Mouse (Mus musculus) Patski (cell line): ENCODE measurements around the gene Vps26a. TPM values are rescaled to one million over a fixed set of nuclear protein-coding genes. Genes with fewer than 3 reads are reported as not detected.
A peak's percentile ranks its signal among the peaks of the same experiment; 100 is the strongest.
"Not testable (repeated sequence)": the region's sequence is repeated elsewhere in the genome, so short reads cannot be mapped to it uniquely, and the experiment has no call there.

Experiments used
- ATAC-seq: fragments of 100-300 bp; one replicate; pipeline ENCODE4 v1.8.0; 2021
- CTCF ChIA-PET: fragments of 350-600 bp; sonication (Branson Sonifier 250); formaldehyde crosslinking; loops from one replicate; lab custom pipeline; 2022; ENCODE audit warnings: inconsistent platforms; lab: Charles Lee
- POLR2A ChIA-PET: fragments of 350-600 bp; sonication (Branson Sonifier 250); formaldehyde crosslinking; loops from one replicate; lab custom pipeline; 2022; ENCODE audit warnings: antibody characterized with exemption, inconsistent platforms; lab: Charles Lee
- DNase-seq: peaks from one replicate; pipeline ENCODE4 v3.0.0-alpha.2; 2011; ENCODE audit warnings: low read depth, low spot score
- H3K27me3 ChIP-seq: fragments of 371-371 bp; one replicate; pipeline ENCODE4 v1.5.1; 2021
- CTCF ChIP-seq: fragments of 100-300 bp; IDR thresholded peaks from one replicate; pipeline ENCODE4 v1.5.1; 2021
- in situ Hi-C: fragments of 300-500 bp; cut with MboI; formaldehyde crosslinking; loops from 3 replicates; pipeline ENCODE4 v1.11.1; 2018; ENCODE audit warnings: low pct_unique_long_range_greater_than_20kb, mixed read lengths
- polyA plus RNA-seq: library from polyadenylated mRNA; unstranded; gene quantifications from one replicate; pipeline ENCODE4 v1.2.3, GENCODE M21; 2021

The Vps26a gene
- polyA plus RNA-seq, 1 experiment from 2014 or later = 81.6 TPM

- H3K27me3 ChIP-seq = no peaks in the 10 kb centered on the region
- DNase-seq (no peak), ATAC-seq (no peak)
- ChIA-PET CTCF (interaction anchor here (0.9 to 3.3 kb wide), 3 partner anchors 11 to 17 kb away, joined by 3 to 11 read pairs (median 3); partner anchors contain the start of gene Vps26a), POLR2A (no interaction called here)
- in situ Hi-C loops = no loop called here
- no peak for TF ChIP-seq CTCF
Measured at GRCm38 (mm10) chr10:62469736-62470135, 16.9 kb downstream of the Vps26a start.

- ChIA-PET POLR2A (interaction anchor here (1.0 to 1.4 kb wide), 2 partner anchors 17 to 24 kb away, joined by 3 to 4 read pairs; no protein-coding TSS in a partner anchor), CTCF (no interaction called here)
- H3K27me3 ChIP-seq = no peaks in the 10 kb centered on the region
- no peak for TF ChIP-seq CTCF
- DNase-seq (no peak), ATAC-seq (no peak)
- in situ Hi-C loops = no loop called here
Measured at GRCm38 (mm10) chr10:62461321-62461720, 25.3 kb downstream of the Vps26a start.

GRCm38 (mm10) chr10:62452001-62452400 is 34.6 kb downstream of the Vps26a start:
- CTCF ChIA-PET, ATAC-seq: not testable (repeated sequence)

GRCm38 (mm10) chr10:62450280-62450640 is 36.3 kb downstream of the Vps26a start:
- TF ChIP-seq CTCF = no peak
- in situ Hi-C loops = no loop called here
- no peak for ATAC-seq
- CTCF ChIA-PET = interaction anchor here (1.5 kb wide), 1 partner anchor 17 kb away, joined by 3 read pairs; no protein-coding TSS in a partner anchor
- no peak for DNase-seq
- no peaks in the 10 kb centered on the region for H3K27me3 ChIP-seq
- POLR2A ChIA-PET = interaction anchor here (1.4 kb wide), 1 partner anchor 20 kb away, joined by 3 read pairs; no protein-coding TSS in a partner anchor

More at GRCm38 (mm10) chr10:62452001-62452400, 34.6 kb downstream of the Vps26a start:
- POLR2A ChIA-PET, H3K27me3 ChIP-seq, DNase-seq, in situ Hi-C loops: not testable (repeated sequence)

GRCm38 (mm10) chr10:62449364-62450279 is 37.0 kb downstream of the Vps26a start, which contains the start of the genes 4930507D05Rik and Supv3l1:
4930507D05Rik (plus strand) TSS chr10:62449489.
Supv3l1 (minus strand) TSS chr10:62449738.
- DNase-seq = peak; percentile 86
- peak; percentile 60 for ATAC-seq
- POLR2A ChIA-PET = interaction anchor here (1.0 to 1.4 kb wide), 2 partner anchors 13 to 20 kb away, joined by 3 to 4 read pairs; no protein-coding TSS in a partner anchor
- H3K27me3 ChIP-seq = no peaks in the 10 kb centered on the region
- in situ Hi-C loops = no loop called here
- CTCF ChIA-PET = interaction anchor here (1.5 kb wide), 1 partner anchor 17 kb away, joined by 3 read pairs; no protein-coding TSS in a partner anchor
- no peak for TF ChIP-seq CTCF

GRCm38 (mm10) chr10:62430427-62430826 is 56.2 kb downstream of the Vps26a start:
- ATAC-seq (no peak), DNase-seq (no peak)
- no peaks in the 10 kb centered on the region for H3K27me3 ChIP-seq
- no peak for TF ChIP-seq CTCF
- CTCF ChIA-PET = interaction anchor here (0.9 to 2.1 kb wide), 3 partner anchors 13 to 17 kb away, joined by 3 to 5 read pairs (median 4); no protein-coding TSS in a partner anchor
- POLR2A ChIA-PET = interaction anchor here (0.5 to 1.0 kb wide), 2 partner anchors 19 to 60 kb away, joined by 3 read pairs; partner anchors contain the start of genes 4930507D05Rik and Supv3l1
- in situ Hi-C loops = no loop called here

GRCm38 (mm10) chr10:62425081-62425871 is 61.3 kb downstream of the Vps26a start:
- in situ Hi-C loops = no loop called here
- H3K27me3 ChIP-seq = no peaks in the 10 kb centered on the region
- no peak for ATAC-seq
- ChIA-PET POLR2A (no interaction called here), CTCF (no interaction called here)
- DNase-seq = no peak
- no peak for TF ChIP-seq CTCF

GRCm38 (mm10) chr10:62422255-62422654 is 64.3 kb downstream of the Vps26a start, which contains the start of gene Hkdc1:
Hkdc1 (minus strand) TSS chr10:62422491.
- no peaks in the 10 kb centered on the region for H3K27me3 ChIP-seq
- ATAC-seq (no peak), DNase-seq (no peak)
- POLR2A ChIA-PET = no interaction called here
- CTCF ChIA-PET = no interaction called here
- in situ Hi-C loops = no loop called here
- TF ChIP-seq CTCF = no peak

GRCm38 (mm10) chr10:62421127-62421526 is 65.5 kb downstream of the Vps26a start:
- ATAC-seq (no peak), DNase-seq (no peak)
- ChIA-PET CTCF (no interaction called here), POLR2A (no interaction called here)
- TF ChIP-seq CTCF = no peak
- H3K27me3 ChIP-seq = no peaks in the 10 kb centered on the region
- in situ Hi-C loops = no loop called here

GRCm38 (mm10) chr10:62420399-62420798 is 66.2 kb downstream of the Vps26a start:
- in situ Hi-C loops = no loop called here
- ATAC-seq = peak; percentile 77
- CTCF ChIA-PET = no interaction called here
- DNase-seq = peak; percentile 79
- POLR2A ChIA-PET = no interaction called here
- no peak for TF ChIP-seq CTCF
- H3K27me3 ChIP-seq = no peaks in the 10 kb centered on the region
